In the genomic region with DNA sequence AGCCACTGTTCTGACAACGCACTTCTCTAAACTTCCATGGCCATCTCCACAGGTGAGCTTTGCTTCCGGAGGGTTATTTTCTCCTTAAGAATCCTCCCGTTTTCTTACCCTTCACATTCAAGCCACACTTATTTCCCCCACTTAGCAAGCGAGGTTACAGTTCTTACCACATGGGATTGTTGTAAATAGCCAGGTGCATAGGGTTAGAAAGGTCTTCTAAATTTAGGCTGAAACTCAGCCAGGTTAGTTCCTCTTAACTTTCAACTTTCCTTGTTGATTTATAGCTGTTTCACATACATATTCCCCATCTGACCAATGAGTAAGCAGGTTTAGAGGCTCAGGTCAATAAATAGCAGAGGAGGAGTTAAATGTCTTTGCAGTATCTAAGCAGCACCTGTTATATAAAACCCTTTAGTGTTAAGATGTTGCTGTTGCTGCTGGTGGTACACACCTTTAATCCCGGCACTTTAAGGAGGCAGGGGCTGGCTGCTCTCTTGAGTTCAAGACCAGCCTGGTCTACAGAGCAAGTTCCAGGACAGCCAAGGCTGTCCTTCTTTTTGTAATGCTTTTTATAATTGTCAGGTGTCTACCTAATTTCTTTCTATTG, we compare ENCODE assay signal across 8 mouse cellular contexts. TPM values are rescaled to one million over a fixed set of nuclear protein-coding genes. Genes with fewer than 3 reads are reported as not detected.
DNase-seq lines count a peak whose midpoint lies in the region; ATAC-seq and TF ChIP-seq lines count a peak whose summit lies in the region.

No protein-coding gene starts in this region.

- H3K36me3 ChIP-seq in kidney, postnatal 0 days (ENCODE audit: insufficient read depth, low read length): peaks cover 16% of the 10 kb centered on the region; the same call in 1 of the 2 replicates
- H3K36me3 ChIP-seq in hindbrain, embryonic 14.5 days (replicated peaks; ENCODE audit: control insufficient read depth, insufficient read depth): peaks cover 42% of the 10 kb centered on the region
- H3K36me3 ChIP-seq in midbrain, embryonic 15.5 days (replicated peaks): peaks cover 17% of the 10 kb centered on the region

- DNase-seq in kidney, postnatal 0 days (ENCODE audit: low spot score): no peak
- DNase-seq in kidney, postnatal 10 days: no peak
- no peak for DNase-seq in hindbrain, embryonic 14.5 days (ENCODE audit: low spot score)
- DNase-seq in thymus, postnatal 4 days: no peak
- DNase-seq in T-cell, adult 2 months (ENCODE audit: low spot score): no peak
- DNase-seq in spleen, adult 12 weeks (ENCODE audit: low spot score): no peak

- WGBS in kidney, postnatal 0 days: 24% methylated on average over 5 of the region's 5 CpGs
- 27% methylated on average over 5 of the region's 5 CpGs for WGBS in hindbrain, embryonic 14.5 days
- WGBS in midbrain, embryonic 15.5 days: 31% methylated on average over 5 of the region's 5 CpGs

- peak overlapping the region; percentile 65 for H3K9ac ChIP-seq in kidney, postnatal 0 days (ENCODE audit: low read depth, low read length)
- peak overlapping the region; percentile 71 for H3K9ac ChIP-seq in hindbrain, embryonic 14.5 days
- H3K9ac ChIP-seq in midbrain, embryonic 15.5 days: peak overlapping the region; percentile 87

- no peak for ATAC-seq in kidney, postnatal 0 days (replicated peaks; ENCODE audit: low FRiP score, low read depth)
- no peak for ATAC-seq in hindbrain, embryonic 14.5 days (ENCODE audit: low FRiP score)
- ATAC-seq in midbrain, embryonic 15.5 days (replicated peaks): no peak

- H3K4me2 ChIP-seq in kidney, postnatal 0 days (ENCODE audit: low read length): peak overlapping the region; percentile 71
- H3K4me2 ChIP-seq in hindbrain, embryonic 14.5 days (replicated peaks): peak overlapping the region; percentile 65
- peak overlapping the region; percentile 89 for H3K4me2 ChIP-seq in midbrain, embryonic 15.5 days

- peak overlapping the region; percentile 65 for H3K4me3 ChIP-seq in kidney, postnatal 0 days (replicated peaks; ENCODE audit: low read depth, low read length)
- peak overlapping the region; percentile 77 for H3K4me3 ChIP-seq in cortical plate, adult 2 months (ENCODE audit: insufficient read depth, low read length)
- H3K4me3 ChIP-seq in hindbrain, embryonic 14.5 days (replicated peaks; ENCODE audit: low read length): peak overlapping the region; percentile 63
- peak overlapping the region; percentile 93 for H3K4me3 ChIP-seq in midbrain, embryonic 15.5 days

- TF ChIP-seq CTCF in kidney, postnatal 0 days (IDR thresholded peaks at IDR 0.05; ENCODE audit: low read depth): no peak
- TF ChIP-seq CTCF in cortical plate, adult 2 months (IDR thresholded peaks at IDR 0.05; ENCODE audit: extremely low read depth, insufficient read depth, low read length): no peak

- H3K27me3 ChIP-seq in kidney, postnatal 0 days (ENCODE audit: insufficient read depth, low read length): no peaks in the 10 kb centered on the region
- H3K27me3 ChIP-seq in hindbrain, embryonic 14.5 days (ENCODE audit: control insufficient read depth, insufficient read depth, low read length): no peaks in the 10 kb centered on the region
- H3K27me3 ChIP-seq in midbrain, embryonic 15.5 days (replicated peaks): no peaks in the 10 kb centered on the region

- TF ChIP-seq POLR2A in cortical plate, adult 2 months (IDR thresholded peaks at IDR 0.05; ENCODE audit: extremely low read depth, insufficient read depth, low read length): no peak

- no peaks in the 10 kb centered on the region for H3K9me3 ChIP-seq in kidney, postnatal 0 days (replicated peaks; ENCODE audit: low read length)
- H3K9me3 ChIP-seq in hindbrain, embryonic 14.5 days (ENCODE audit: control insufficient read depth, low read length): no peaks in the 10 kb centered on the region
- H3K9me3 ChIP-seq in midbrain, embryonic 15.5 days: no peaks in the 10 kb centered on the region

- 0 out of 2 replicates have a peak, but pooled peaks cover 9% of the 10 kb centered on the region for H3K4me1 ChIP-seq in kidney, postnatal 0 days (replicated peaks; ENCODE audit: insufficient read depth, low read length)
- peaks cover 2% of the 10 kb centered on the region; the same call in 1 of the 2 replicates for H3K4me1 ChIP-seq in cortical plate, adult 2 months (ENCODE audit: control insufficient read depth, insufficient read depth, low read length)
- H3K4me1 ChIP-seq in hindbrain, embryonic 14.5 days (replicated peaks; ENCODE audit: control insufficient read depth, insufficient read depth, low read length): peaks cover 10% of the 10 kb centered on the region
- peaks cover 11% of the 10 kb centered on the region for H3K4me1 ChIP-seq in midbrain, embryonic 15.5 days

- H3K27ac ChIP-seq in kidney, postnatal 0 days: no peak overlapping the region
- H3K27ac ChIP-seq in cortical plate, adult 2 months (ENCODE audit: insufficient read depth, low read length): no peak overlapping the region
- H3K27ac ChIP-seq in hindbrain, embryonic 14.5 days: no peak overlapping the region
- H3K27ac ChIP-seq in midbrain, embryonic 15.5 days: no peak overlapping the region

RNA-seq across cellular contexts. Expression of a gene that starts 1.0 kb away (rescaled TPM):
- polyA plus RNA-seq in kidney, postnatal 0 days (2015; fragmentation: Nextera tagmentation; extraction: Ambion mirVana): 53.3 and 54.1 TPM in 2 replicates
- 77.8 and 79.9 TPM in 2 replicates for polyA plus RNA-seq in cortical plate, adult 2 months (2012; rRNA removed)
- 76.1 and 87.1 TPM in 2 replicates for polyA plus RNA-seq in hindbrain, embryonic 14.5 days (2014; fragmentation: Nextera tagmentation; extraction: Ambion mirVana)
- polyA plus RNA-seq in midbrain, embryonic 15.5 days (2015; fragmentation: Nextera tagmentation; extraction: Ambion mirVana): 77.7 and 79.4 TPM in 2 replicates

RNA-seq across cellular contexts. Expression of a gene that starts 27.7 kb away (rescaled TPM):
- 2.1 TPM in 2 replicates for polyA plus RNA-seq in kidney, postnatal 0 days (2015; fragmentation: Nextera tagmentation; extraction: Ambion mirVana)
- polyA plus RNA-seq in cortical plate, adult 2 months (2012; rRNA removed): not detected in 2 replicates
- polyA plus RNA-seq in hindbrain, embryonic 14.5 days (2014; fragmentation: Nextera tagmentation; extraction: Ambion mirVana): 0.08 and 1.1 TPM in 2 replicates
- 0.32 and 0.44 TPM in 2 replicates for polyA plus RNA-seq in midbrain, embryonic 15.5 days (2015; fragmentation: Nextera tagmentation; extraction: Ambion mirVana)

RNA-seq across cellular contexts. Expression of a gene that starts 32.4 kb away (rescaled TPM):
- 6.1 and 6.9 TPM in 2 replicates for polyA plus RNA-seq in kidney, postnatal 0 days (2015; fragmentation: Nextera tagmentation; extraction: Ambion mirVana)
- polyA plus RNA-seq in cortical plate, adult 2 months (2012; rRNA removed): 29.2 and 29.4 TPM in 2 replicates
- 18.5 and 18.9 TPM in 2 replicates for polyA plus RNA-seq in hindbrain, embryonic 14.5 days (2014; fragmentation: Nextera tagmentation; extraction: Ambion mirVana)
- 14.6 and 15.0 TPM in 2 replicates for polyA plus RNA-seq in midbrain, embryonic 15.5 days (2015; fragmentation: Nextera tagmentation; extraction: Ambion mirVana)

RNA-seq across cellular contexts. Expression of a gene that starts 38.7 kb away (rescaled TPM):
- polyA plus RNA-seq in kidney, postnatal 0 days (2015; fragmentation: Nextera tagmentation; extraction: Ambion mirVana): 16.2 and 18.6 TPM in 2 replicates
- polyA plus RNA-seq in cortical plate, adult 2 months (2012; rRNA removed): 16.2 and 16.5 TPM in 2 replicates
- 32.8 and 36.3 TPM in 2 replicates for polyA plus RNA-seq in hindbrain, embryonic 14.5 days (2014; fragmentation: Nextera tagmentation; extraction: Ambion mirVana)
- 33.5 and 38.5 TPM in 2 replicates for polyA plus RNA-seq in midbrain, embryonic 15.5 days (2015; fragmentation: Nextera tagmentation; extraction: Ambion mirVana)
